Mouse (Mus musculus) cortical plate, adult 2 months (tissue): ENCODE results near the gene Kank1.

Source experiments
- CTCF ChIP-seq: fragments of 200-500 bp; IDR thresholded peaks from 2 replicates; pipeline ENCODE4 v1.5.1; 2011; ENCODE audit warnings: mild to moderate bottlenecking, control low read depth, low read length; ENCODE audit not compliant: insufficient read depth; ENCODE audit errors: extremely low read depth
- POLR2A ChIP-seq: fragments of 200-500 bp; IDR thresholded peaks from 2 replicates; pipeline ENCODE4 v1.6.1; 2011; ENCODE audit warnings: mild to moderate bottlenecking, low read length, control low read depth; ENCODE audit not compliant: insufficient read depth; ENCODE audit errors: extremely low read depth

GRCm38 (mm10) chr19:25345972-25346371 lies 109.2 kb downstream of the Kank1 start:
- TF ChIP-seq POLR2A, result no peak
- TF ChIP-seq CTCF, result no peak
